Mouse (Mus musculus) liver, embryonic 16.5 days (tissue): ENCODE measurements around the gene Fam178b. TPM values are rescaled to one million over a fixed set of nuclear protein-coding genes. Genes with fewer than 3 reads are reported as not detected.

Source experiments
- ATAC-seq: fragments of 200-750 bp; cut with Nextera tagmentation; 2 replicates; pipeline ENCODE4 v1.8.0; 2017; ENCODE audit warnings: low read depth, mild to moderate bottlenecking, moderate number of reproducible peaks, moderate library complexity
- H3K27ac ChIP-seq: fragments of 300-500 bp; sonication (generic); 2 replicates; pipeline ENCODE4 v1.5.1; 2014; ENCODE audit warnings: mild to moderate bottlenecking, low read length
- H3K27me3 ChIP-seq: fragments of 300-500 bp; sonication (generic); 2 replicates; pipeline ENCODE4 v1.6.1; 2014; ENCODE audit warnings: low read depth, low read length, mixed read lengths; ENCODE audit not compliant: control insufficient read depth, insufficient read depth
- H3K36me3 ChIP-seq: fragments of 300-500 bp; sonication (generic); 2 replicates; pipeline ENCODE4 v1.6.1; 2014; ENCODE audit warnings: mild to moderate bottlenecking; ENCODE audit not compliant: control insufficient read depth, insufficient read depth
- H3K4me1 ChIP-seq: fragments of 300-500 bp; sonication (generic); 2 replicates; pipeline ENCODE4 v1.6.1; 2014; ENCODE audit warnings: low read depth, low read length, mixed read lengths; ENCODE audit not compliant: control insufficient read depth
- H3K4me2 ChIP-seq: fragments of 300-500 bp; sonication (generic); 2 replicates; pipeline ENCODE4 v1.6.1; 2014; ENCODE audit warnings: low read depth, low read length, mixed read lengths
- H3K4me3 ChIP-seq: fragments of 300-500 bp; sonication (generic); 2 replicates; pipeline ENCODE4 v1.5.1; 2014; ENCODE audit warnings: low read depth, mild to moderate bottlenecking, low read length
- H3K9ac ChIP-seq: fragments of 300-500 bp; sonication (generic); 2 replicates; pipeline ENCODE4 v1.6.1; 2014; ENCODE audit warnings: low read depth, low read length
- H3K9me3 ChIP-seq: fragments of 300-500 bp; sonication (generic); replicated peaks from 2 replicates; pipeline ENCODE4 v1.6.1; 2016; ENCODE audit warnings: low read length; ENCODE audit not compliant: control insufficient read depth
- WGBS: fragments of 180-500 bp; shearing (Covaris S2); extraction: QIAGEN DNeasy Blood & Tissue Kit; methylation state at CpG from one replicate; pipeline ENCODE4 v1.1.7; 2014; ENCODE audit not compliant: insufficient replicate concordance; 5-methylcytosine and 5-hydroxymethylcytosine counted together
- polyA plus RNA-seq: library from polyadenylated mRNA; unstranded; fragments of >200 nt; fragmentation: Nextera tagmentation; extraction: Ambion mirVana; gene quantifications from 2 replicates; pipeline ENCODE4 v1.2.1, GENCODE M21; 2015

Gene Fam178b
- polyA plus RNA-seq, 1 experiment from 2014 or later = 0.14 TPM

DNA sequence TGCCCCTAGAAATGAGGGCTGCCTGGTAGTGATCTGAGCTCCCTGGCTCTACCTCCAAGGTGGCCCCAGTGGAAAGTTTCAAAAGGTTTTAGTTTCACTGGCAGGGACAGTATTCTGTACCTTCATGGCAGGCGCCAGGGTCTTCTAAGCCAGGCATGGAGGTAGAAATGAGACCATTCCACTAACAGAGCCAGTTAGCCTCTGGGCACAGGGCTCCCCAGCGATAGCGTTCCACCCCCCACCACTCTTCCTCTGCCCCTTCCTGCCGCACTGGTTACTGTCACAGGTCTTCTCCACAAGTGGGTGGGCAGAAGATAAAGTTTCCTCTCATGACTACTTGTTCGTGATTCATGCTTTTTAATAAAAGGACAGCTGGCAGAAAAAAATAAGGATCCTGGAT lies 123.1 kb downstream of the Fam178b start:
- H3K27ac ChIP-seq = no peak overlapping the region
- peaks cover 57% of the 10 kb centered on the region for H3K27me3 ChIP-seq
- H3K9ac ChIP-seq = no peak overlapping the region
- H3K4me2 ChIP-seq = no peak overlapping the region
- no peak for ATAC-seq
- no peak overlapping the region for H3K4me3 ChIP-seq
- H3K9me3 ChIP-seq = no peaks in the 10 kb centered on the region
- peaks cover 7% of the 10 kb centered on the region for H3K4me1 ChIP-seq
- H3K36me3 ChIP-seq = no peaks in the 10 kb centered on the region
- 30% methylated on average over 5 of the region's 5 CpGs for WGBS

DNA sequence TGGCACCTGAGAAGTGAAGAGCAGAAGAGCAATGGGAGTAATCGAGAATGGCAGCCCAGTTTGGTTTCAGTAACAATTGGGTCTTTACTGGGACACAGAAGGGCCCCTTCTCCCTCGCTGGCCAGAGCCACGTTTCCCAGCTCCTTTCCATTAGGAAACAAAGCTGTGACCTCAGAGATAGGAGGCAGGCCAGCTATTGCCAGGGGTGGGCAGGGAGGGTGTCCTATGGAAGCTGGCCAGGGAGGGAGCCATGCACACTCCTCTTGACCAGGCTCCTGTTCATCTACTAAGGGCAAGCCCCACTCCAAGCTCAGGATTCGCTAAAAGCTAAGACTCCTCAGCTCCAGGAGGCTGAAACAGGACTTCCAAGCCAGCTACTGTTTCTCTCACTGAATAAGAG lies 123.7 kb downstream of the Fam178b start:
- ATAC-seq = no peak
- Histone ChIP-seq H3K27ac (no peak overlapping the region), H3K9ac (no peak overlapping the region), H3K4me3 (no peak overlapping the region), H3K9me3 (no peaks in the 10 kb centered on the region), H3K27me3 (peaks cover 63% of the 10 kb centered on the region), H3K4me2 (no peak overlapping the region), H3K36me3 (no peaks in the 10 kb centered on the region), H3K4me1 (peaks cover 7% of the 10 kb centered on the region)
- 20% methylated on average over 4 of the region's 4 CpGs for WGBS

DNA sequence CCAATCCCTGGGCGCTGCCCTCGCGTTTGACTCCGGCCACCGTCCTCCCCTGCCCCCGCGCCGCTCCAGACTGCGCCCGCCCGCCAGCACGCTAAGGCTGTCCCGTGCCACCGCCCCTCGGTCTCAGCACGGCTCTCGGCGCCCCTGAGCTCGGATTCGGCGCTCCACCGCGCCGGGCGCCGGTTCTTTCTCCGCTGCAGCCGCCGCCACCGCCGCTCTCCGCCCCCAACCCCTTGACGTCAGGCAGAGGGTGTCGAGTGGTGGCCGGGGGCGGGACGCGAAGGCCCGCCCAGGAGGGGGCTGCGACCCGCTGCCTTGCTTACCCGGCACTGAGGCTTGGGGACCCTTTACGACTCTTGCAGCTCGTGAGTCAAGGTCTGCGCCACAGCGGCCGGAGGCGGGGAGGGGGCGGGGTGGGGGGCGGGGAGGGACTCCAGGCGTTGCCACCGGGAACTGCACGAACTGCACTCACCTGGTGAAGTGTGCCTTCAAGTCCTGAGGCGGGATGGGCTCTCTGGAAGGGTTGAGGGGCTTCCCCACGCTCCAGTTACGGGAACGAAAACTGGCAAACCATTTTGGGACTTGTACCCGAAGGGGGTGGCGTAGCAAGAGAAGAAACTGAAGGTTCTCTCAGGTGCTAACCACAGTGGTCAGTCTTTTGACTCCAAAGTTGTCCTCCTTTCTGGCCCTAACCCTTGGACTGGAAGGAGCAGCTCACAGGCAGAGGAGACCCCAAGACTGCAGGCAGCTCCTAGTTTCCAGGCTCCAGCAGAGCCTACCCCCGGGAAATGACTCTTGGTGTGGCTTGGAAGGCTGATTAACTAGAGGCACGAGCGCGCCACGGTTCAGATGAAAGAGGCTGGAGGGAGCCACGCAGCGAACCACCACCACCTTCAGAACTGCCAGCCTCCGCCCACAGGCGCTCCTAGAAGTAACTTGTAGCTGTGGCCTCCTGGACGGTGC lies 124.7 kb downstream of the Fam178b start, which contains the start of gene Sema4c:
Gene Sema4c, minus strand, starts transcription at position 319 of the 963 bp plus-strand sequence.
- WGBS = 2% methylated on average over 69 of the region's 69 CpGs
- Histone ChIP-seq H3K36me3 (no peaks in the 10 kb centered on the region), H3K9me3 (no peaks in the 10 kb centered on the region), H3K27ac (peak within 1 kb of the TSS; percentile 66), H3K4me2 (peak within 1 kb of the TSS; percentile 68), H3K4me3 (peak within 1 kb of the TSS; percentile 63), H3K27me3 (peaks cover 64% of the 10 kb centered on the region), H3K4me1 (peaks cover 7% of the 10 kb centered on the region), H3K9ac (peak within 1 kb of the TSS; percentile 57)
- peak; percentile 26 for ATAC-seq

DNA sequence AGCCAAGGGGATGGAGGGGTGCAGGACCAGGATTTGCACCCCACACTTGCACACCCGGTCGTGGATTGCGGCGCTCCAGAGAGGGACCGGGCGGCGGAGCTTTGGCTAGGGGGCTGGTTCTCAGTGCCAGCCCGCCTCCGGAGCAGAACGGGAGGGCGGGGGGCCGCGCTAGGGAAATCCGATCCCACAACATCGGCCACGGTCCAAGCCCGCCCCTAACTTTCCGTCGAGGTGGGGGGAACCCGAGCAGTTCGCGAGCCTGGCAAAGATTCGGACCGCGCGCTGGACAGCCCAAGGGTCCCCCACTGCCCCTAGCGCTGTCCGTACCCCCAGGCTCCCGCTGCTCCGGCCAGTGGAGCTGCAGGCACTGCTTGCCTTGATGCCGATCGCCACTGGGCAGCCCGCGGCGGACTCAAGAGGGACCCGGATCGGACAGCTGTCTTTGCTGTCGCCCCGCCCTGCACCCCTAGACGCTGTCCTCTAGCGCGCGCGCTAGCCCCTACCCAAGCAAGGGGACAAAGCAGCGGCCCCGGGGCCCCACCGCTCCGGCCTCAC lies 125.4 kb downstream of the Fam178b start:
- peak overlapping the region; percentile 66 for H3K27ac ChIP-seq
- ATAC-seq = peak; percentile 53
- H3K36me3 ChIP-seq = no peaks in the 10 kb centered on the region; the same call in 1 of the 2 replicates
- WGBS = under 1% methylated on average over 45 of the region's 48 CpGs
- peak overlapping the region; percentile 63 for H3K4me3 ChIP-seq
- no peaks in the 10 kb centered on the region for H3K9me3 ChIP-seq
- peaks cover 64% of the 10 kb centered on the region for H3K27me3 ChIP-seq
- peaks cover 7% of the 10 kb centered on the region for H3K4me1 ChIP-seq
- peak overlapping the region; percentile 68 for H3K4me2 ChIP-seq
- peak overlapping the region; percentile 57 for H3K9ac ChIP-seq

DNA sequence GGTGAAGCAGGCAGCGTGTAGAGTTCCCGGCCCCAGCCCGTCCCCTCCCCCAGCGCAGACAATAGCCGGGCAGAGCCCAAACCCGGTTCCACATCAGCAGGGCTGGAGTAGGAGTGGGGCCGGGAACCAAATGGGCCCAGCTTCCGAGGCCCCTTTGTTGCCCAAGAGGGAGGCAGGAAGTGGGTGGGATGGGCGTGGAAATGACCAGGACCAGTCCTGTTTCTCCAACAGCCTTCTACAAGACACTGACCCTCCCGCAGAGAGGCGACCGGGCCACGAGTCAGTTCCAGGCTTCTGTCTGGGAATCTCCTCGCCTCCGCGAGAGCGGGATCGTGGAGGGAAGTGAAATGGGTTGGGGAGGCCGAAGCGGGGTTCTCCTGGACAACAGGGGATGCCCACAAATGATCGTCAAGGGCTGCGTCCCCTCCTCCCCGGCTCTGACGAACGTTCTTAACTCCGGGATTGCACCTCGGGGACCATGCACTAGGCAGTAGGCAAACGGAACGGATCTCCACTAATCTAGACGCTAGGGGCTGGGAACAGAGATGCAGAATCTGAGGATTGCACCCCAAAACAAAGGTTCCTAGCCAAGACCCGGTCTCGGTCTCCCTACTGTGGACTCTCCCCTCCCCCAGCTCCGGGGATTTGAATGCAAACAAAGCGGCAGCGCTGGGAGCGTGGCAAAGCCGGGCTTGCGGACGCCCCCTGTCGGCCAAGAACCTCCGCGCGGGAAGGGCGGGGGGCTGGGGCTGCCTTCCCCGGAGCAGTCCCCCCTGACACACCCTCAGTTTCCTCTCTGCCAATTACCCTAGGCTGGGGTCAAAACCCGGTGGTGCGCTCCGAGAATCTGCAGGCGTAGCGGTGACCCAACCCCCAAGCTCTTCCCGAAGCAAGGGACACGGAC lies 126.2 kb downstream of the Fam178b start:
- WGBS = under 1% methylated on average over 52 of the region's 52 CpGs
- Histone ChIP-seq H3K9me3 (no peaks in the 10 kb centered on the region), H3K36me3 (no peaks in the 10 kb centered on the region; the same call in 1 of the 2 replicates), H3K27me3 (peaks cover 64% of the 10 kb centered on the region), H3K4me1 (peaks cover 7% of the 10 kb centered on the region), H3K4me2 (peak overlapping the region; percentile 68), H3K9ac (peak overlapping the region; percentile 57), H3K27ac (peak overlapping the region; percentile 73), H3K4me3 (peak overlapping the region; percentile 63)
- ATAC-seq = peak; percentile 68

DNA sequence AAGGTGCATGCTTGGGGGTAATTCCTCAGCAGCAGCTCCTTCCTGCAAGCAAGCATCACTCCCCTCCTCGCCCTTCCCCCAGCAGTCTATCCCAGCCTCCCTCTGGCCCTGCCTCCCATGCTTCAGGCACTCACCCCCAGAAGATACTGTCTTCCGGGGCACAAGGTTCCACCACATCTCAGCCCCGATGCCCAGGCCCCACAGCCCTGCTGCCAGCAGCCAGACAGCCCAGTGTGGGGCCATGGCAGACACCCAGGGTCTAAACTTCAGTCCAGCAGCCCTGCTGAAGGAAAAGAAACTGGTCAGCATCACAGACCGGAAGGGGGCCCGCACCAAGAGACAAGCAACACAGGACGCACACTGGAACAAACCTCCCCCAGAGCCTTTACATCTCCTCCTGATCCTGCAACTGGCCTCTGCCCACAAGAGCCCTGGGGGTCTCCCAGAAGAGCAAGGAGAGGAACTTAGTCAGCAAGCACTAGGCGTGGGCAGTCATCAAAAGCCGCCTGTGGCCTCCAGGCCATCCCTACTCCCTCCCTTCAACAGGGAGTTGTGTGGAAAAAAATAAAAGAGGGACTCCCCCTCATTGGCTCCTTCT lies 127.1 kb downstream of the Fam178b start:
- Histone ChIP-seq H3K9me3 (no peaks in the 10 kb centered on the region), H3K4me2 (peak overlapping the region; percentile 68), H3K4me1 (peaks cover 7% of the 10 kb centered on the region), H3K4me3 (peak overlapping the region; percentile 63), H3K27ac (peak overlapping the region; percentile 73), H3K9ac (peak overlapping the region; percentile 57; the same call in 1 of the 2 replicates), H3K27me3 (peaks cover 64% of the 10 kb centered on the region), H3K36me3 (no peaks in the 10 kb centered on the region; the same call in 1 of the 2 replicates)
- WGBS = 16% methylated on average over 8 of the region's 8 CpGs
- no peak for ATAC-seq

DNA sequence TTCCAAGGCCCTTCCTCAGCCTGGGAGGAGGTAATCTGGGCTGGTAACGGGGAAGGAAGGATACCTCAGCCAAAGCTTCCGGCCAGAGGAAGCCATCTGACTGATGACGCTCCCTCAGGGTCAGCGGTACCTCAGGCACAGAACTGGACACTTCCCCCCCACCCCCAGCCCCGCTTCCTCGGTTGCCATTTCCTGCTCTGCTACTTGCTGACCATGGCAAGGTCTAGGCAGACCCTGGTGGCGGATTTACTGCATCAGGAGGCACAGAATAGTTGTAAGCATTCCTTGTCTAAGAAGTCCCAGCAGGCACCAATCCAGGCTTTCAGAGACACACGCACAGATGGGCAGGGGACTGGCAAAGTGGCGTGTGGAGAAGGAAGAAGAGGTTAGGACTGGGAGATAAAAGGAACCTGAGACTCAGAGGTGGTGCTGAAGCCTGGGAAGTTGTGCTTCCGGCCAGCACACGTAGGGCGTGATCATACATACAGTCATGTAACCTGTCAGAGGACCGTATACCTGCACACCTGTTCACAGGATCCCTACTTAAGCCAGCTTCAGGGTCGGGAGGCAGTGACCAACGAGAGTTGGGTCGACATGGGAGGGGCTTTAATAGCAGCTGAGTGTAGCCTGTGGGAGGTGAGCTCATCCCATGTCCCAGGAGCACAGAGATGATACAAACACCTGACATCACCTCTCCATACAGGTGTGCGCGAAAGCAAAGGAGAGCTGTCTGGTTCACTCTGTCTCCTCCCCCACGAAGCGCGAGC lies 128.2 kb downstream of the Fam178b start:
- no peak for ATAC-seq

DNA sequence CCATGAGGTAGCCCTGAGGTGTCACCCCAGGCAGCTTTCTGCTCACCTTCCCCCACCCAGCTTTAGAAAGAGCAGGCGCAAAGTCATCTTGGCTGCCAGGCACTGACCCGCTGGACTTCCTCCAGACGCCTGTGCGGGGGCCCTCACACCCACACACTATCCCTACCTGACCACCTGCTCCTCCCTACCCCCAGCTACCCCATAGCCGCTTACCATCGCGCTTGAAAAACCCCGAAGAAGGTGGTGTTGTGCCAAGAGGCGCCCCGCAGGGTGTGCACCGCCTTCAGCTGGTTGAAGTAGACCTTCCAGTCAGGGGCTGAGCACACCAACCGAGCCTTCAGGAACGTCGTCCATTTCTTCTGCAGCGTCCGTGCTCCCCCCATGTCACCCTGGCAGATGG lies 130.5 kb downstream of the Fam178b start:
- no peak overlapping the region for H3K4me3 ChIP-seq
- H3K9ac ChIP-seq = no peak overlapping the region
- peaks cover 7% of the 10 kb centered on the region for H3K4me1 ChIP-seq
- ATAC-seq = no peak
- peaks cover 33% of the 10 kb centered on the region for H3K27me3 ChIP-seq
- 72% methylated on average over 16 of the region's 16 CpGs for WGBS
- H3K36me3 ChIP-seq = no peaks in the 10 kb centered on the region; the same call in 1 of the 2 replicates
- H3K9me3 ChIP-seq = no peaks in the 10 kb centered on the region
- H3K27ac ChIP-seq = no peak overlapping the region
- no peak overlapping the region for H3K4me2 ChIP-seq

More for the DNA sequence above, 128.2 kb downstream of the Fam178b start:
- H3K36me3 ChIP-seq = no peaks in the 10 kb centered on the region; the same call in 1 of the 2 replicates
- WGBS = 41% methylated on average over 21 of the region's 21 CpGs
- H3K27me3 ChIP-seq = peaks cover 56% of the 10 kb centered on the region
- H3K9me3 ChIP-seq = no peaks in the 10 kb centered on the region
- H3K4me1 ChIP-seq = peaks cover 7% of the 10 kb centered on the region
- H3K27ac ChIP-seq = no peak overlapping the region
- H3K9ac ChIP-seq = no peak overlapping the region
- no peak overlapping the region for H3K4me3 ChIP-seq
- H3K4me2 ChIP-seq = no peak overlapping the region
